Mouse (Mus musculus) neural tube, embryonic 14.5 days (tissue): ENCODE measurements at regions not wholly inside any gene's neighbourhood (a gene's known extent, or its start where the extent isn't known, plus 50 kb on each side); places are given as distances from the start of the nearest gene placed in this dataset.

Experiments
- ATAC-seq: fragments of 200-750 bp; cut with Nextera tagmentation; 2 replicates; pipeline ENCODE4 v1.8.0; 2017; ENCODE audit warnings: low read depth, mild to moderate bottlenecking, moderate TSS enrichment, moderate library complexity
- H3K27ac ChIP-seq: fragments of 300-500 bp; sonication (generic); 2 replicates; pipeline ENCODE4 v1.5.1; 2014; ENCODE audit warnings: low read depth, mild to moderate bottlenecking, control low read depth, low read length, moderate library complexity, mixed read lengths
- H3K27me3 ChIP-seq: fragments of 300-500 bp; sonication (generic); 2 replicates; pipeline ENCODE4 v1.6.1; 2014; ENCODE audit warnings: low read length; ENCODE audit not compliant: control insufficient read depth, insufficient read depth
- H3K36me3 ChIP-seq: fragments of 300-500 bp; sonication (generic); 2 replicates; pipeline ENCODE4 v1.6.1; 2014; ENCODE audit warnings: low read length, mixed read lengths; ENCODE audit not compliant: control insufficient read depth, insufficient read depth
- H3K4me1 ChIP-seq: fragments of 300-500 bp; sonication (generic); 2 replicates; pipeline ENCODE4 v1.6.1; 2014; ENCODE audit warnings: low read length; ENCODE audit not compliant: control insufficient read depth, insufficient read depth
- H3K4me2 ChIP-seq: fragments of 300-500 bp; sonication (generic); 2 replicates; pipeline ENCODE4 v1.6.1; 2014; ENCODE audit warnings: mild to moderate bottlenecking, low read depth, low read length, control low read depth
- H3K4me3 ChIP-seq: fragments of 300-500 bp; sonication (generic); 2 replicates; pipeline ENCODE4 v1.5.1; 2014; ENCODE audit warnings: low read depth, low read length, control low read depth, mixed read lengths
- H3K9ac ChIP-seq: fragments of 300-500 bp; sonication (generic); replicated peaks from 2 replicates; pipeline ENCODE4 v1.6.1; 2014; ENCODE audit warnings: low read depth, mild to moderate bottlenecking, control low read depth, low read length, mixed read lengths
- H3K9me3 ChIP-seq: fragments of 300-500 bp; sonication (generic); 2 replicates; pipeline ENCODE4 v1.6.1; 2016; ENCODE audit warnings: low read length; ENCODE audit not compliant: control insufficient read depth
- WGBS: fragments of 180-500 bp; shearing (Covaris S2); extraction: QIAGEN DNeasy Blood & Tissue Kit; methylation state at CpG from one replicate; pipeline ENCODE4 v1.1.7; 2014; 5-methylcytosine and 5-hydroxymethylcytosine counted together

- 33% methylated on average over 2 of the region's 2 CpGs for WGBS
- H3K27me3 ChIP-seq = no peaks in the 10 kb centered on the region
- H3K9ac ChIP-seq = no peak overlapping the region
- no peaks in the 10 kb centered on the region for H3K4me1 ChIP-seq
- no peaks in the 10 kb centered on the region for H3K9me3 ChIP-seq
- H3K27ac ChIP-seq = no peak overlapping the region
- H3K4me3 ChIP-seq = no peak overlapping the region
- no peaks in the 10 kb centered on the region for H3K36me3 ChIP-seq
- ATAC-seq = peak; percentile 69; the same call in 1 of the 2 replicates
- H3K4me2 ChIP-seq = no peak overlapping the region
Observed at GRCm38 (mm10) chr16:25478300-25478699, 191.7 kb downstream of the Tprg start.

GRCm38 (mm10) chr16:25483831-25484254 lies 197.2 kb downstream of the Tprg start:
- Histone ChIP-seq H3K36me3 (no peaks in the 10 kb centered on the region), H3K9ac (no peak overlapping the region), H3K9me3 (no peaks in the 10 kb centered on the region), H3K4me2 (no peak overlapping the region), H3K4me3 (no peak overlapping the region), H3K27me3 (no peaks in the 10 kb centered on the region), H3K4me1 (no peaks in the 10 kb centered on the region), H3K27ac (no peak overlapping the region)
- ATAC-seq = no peak
- WGBS = 65% methylated on average over 5 of the region's 5 CpGs

DNA sequence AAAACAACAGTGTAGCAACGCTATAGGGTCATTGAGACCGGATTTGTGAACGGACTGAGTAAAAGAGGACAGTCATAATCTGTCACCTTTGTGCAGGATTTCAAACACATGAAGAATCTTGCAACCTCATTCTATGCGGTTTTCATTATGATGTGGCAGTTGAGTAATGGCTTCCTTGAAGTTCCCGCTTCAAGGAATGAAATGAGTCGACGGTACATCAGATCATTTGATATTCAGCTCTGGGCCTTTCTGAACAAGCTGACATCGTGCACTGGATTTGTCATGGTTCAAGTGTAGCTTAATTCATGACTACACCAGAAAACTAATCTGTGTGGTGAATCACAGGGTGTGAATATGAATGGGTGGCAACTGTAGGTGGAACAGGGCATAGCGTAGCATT lies 198.4 kb downstream of the Tprg start:
- ATAC-seq = no peak
- Histone ChIP-seq H3K4me2 (no peak overlapping the region), H3K4me3 (no peak overlapping the region), H3K36me3 (no peaks in the 10 kb centered on the region), H3K9ac (no peak overlapping the region), H3K27me3 (no peaks in the 10 kb centered on the region), H3K9me3 (no peaks in the 10 kb centered on the region), H3K4me1 (no peaks in the 10 kb centered on the region), H3K27ac (no peak overlapping the region)
- 85% methylated on average over 9 of the region's 9 CpGs for WGBS

GRCm38 (mm10) chr16:25486477-25487094 lies 197.0 kb upstream of the Trp63 start:
- no peak overlapping the region for H3K9ac ChIP-seq
- 94% methylated on average over 4 of the region's 4 CpGs for WGBS
- no peak overlapping the region for H3K4me3 ChIP-seq
- H3K27me3 ChIP-seq = no peaks in the 10 kb centered on the region
- no peaks in the 10 kb centered on the region for H3K4me1 ChIP-seq
- H3K36me3 ChIP-seq = no peaks in the 10 kb centered on the region
- H3K4me2 ChIP-seq = no peak overlapping the region
- no peaks in the 10 kb centered on the region for H3K9me3 ChIP-seq
- no peak overlapping the region for H3K27ac ChIP-seq
- no peak for ATAC-seq

- ATAC-seq = no peak
- Histone ChIP-seq H3K27me3 (no peaks in the 10 kb centered on the region), H3K36me3 (no peaks in the 10 kb centered on the region), H3K4me2 (no peak overlapping the region), H3K9me3 (no peaks in the 10 kb centered on the region), H3K9ac (no peak overlapping the region), H3K27ac (no peak overlapping the region), H3K4me1 (no peaks in the 10 kb centered on the region), H3K4me3 (no peak overlapping the region)
- WGBS = 75% methylated on average over 3 of the region's 3 CpGs
Observed at GRCm38 (mm10) chr16:25490847-25491246, 192.7 kb upstream of the Trp63 start.

- no peaks in the 10 kb centered on the region for H3K9me3 ChIP-seq
- no peaks in the 10 kb centered on the region for H3K27me3 ChIP-seq
- ATAC-seq = no peak
Observed at GRCm38 (mm10) chr16:25494153-25494552, 189.4 kb upstream of the Trp63 start.

DNA sequence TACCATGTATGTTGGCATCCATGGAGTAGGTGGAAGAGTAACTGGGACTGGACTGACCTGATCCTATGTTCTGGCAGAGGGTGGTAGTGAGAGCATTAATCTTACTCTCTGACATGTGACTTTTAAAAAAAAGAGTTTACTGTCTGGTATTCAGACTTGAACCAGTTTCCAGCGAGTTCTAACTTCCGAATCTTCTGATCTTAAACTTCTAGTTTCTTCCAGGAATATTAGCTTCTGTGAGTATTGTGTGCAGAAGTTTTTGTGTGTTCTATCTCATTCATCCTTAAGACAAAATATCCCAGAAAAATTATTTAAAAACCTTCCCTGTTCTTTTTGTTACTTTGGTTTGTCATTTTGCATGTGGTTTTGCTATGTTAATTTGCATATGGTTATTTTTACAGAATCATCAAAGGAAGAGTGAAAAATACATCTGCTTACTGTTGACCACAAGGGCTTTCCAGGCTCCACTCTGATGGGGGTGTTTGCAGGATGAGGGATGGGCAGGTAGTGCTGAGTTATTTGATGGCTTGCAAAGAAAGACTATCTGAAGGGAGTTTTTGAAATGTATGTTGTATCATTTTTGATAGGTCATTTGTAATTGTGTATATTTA lies 187.9 kb upstream of the Trp63 start:
- H3K9me3 ChIP-seq = no peaks in the 10 kb centered on the region
- H3K27me3 ChIP-seq = no peaks in the 10 kb centered on the region
- ATAC-seq = no peak
- no peak overlapping the region for H3K4me2 ChIP-seq
- no peak overlapping the region for H3K4me3 ChIP-seq
- WGBS = 97% methylated on average over 2 of the region's 2 CpGs
- no peak overlapping the region for H3K27ac ChIP-seq
- H3K4me1 ChIP-seq = no peaks in the 10 kb centered on the region
- no peaks in the 10 kb centered on the region for H3K36me3 ChIP-seq
- no peak overlapping the region for H3K9ac ChIP-seq

More at GRCm38 (mm10) chr16:25494153-25494552, 189.4 kb upstream of the Trp63 start:
- Histone ChIP-seq H3K36me3 (no peaks in the 10 kb centered on the region), H3K4me2 (no peak overlapping the region), H3K4me3 (no peak overlapping the region), H3K9ac (no peak overlapping the region), H3K27ac (no peak overlapping the region), H3K4me1 (no peaks in the 10 kb centered on the region)
- 93% methylated on average over 3 of the region's 3 CpGs for WGBS

- no peak overlapping the region for H3K27ac ChIP-seq
- H3K36me3 ChIP-seq = no peaks in the 10 kb centered on the region
- no peaks in the 10 kb centered on the region for H3K4me1 ChIP-seq
- H3K9me3 ChIP-seq = no peaks in the 10 kb centered on the region
- no peak overlapping the region for H3K4me2 ChIP-seq
- H3K9ac ChIP-seq = no peak overlapping the region
- 40% methylated on average over 3 of the region's 3 CpGs for WGBS
- no peaks in the 10 kb centered on the region for H3K27me3 ChIP-seq
- no peak overlapping the region for H3K4me3 ChIP-seq
- ATAC-seq = no peak
Observed at GRCm38 (mm10) chr16:25504829-25505228, 178.7 kb upstream of the Trp63 start.

GRCm38 (mm10) chr16:25517114-25517868 lies 166.3 kb upstream of the Trp63 start:
- Histone ChIP-seq H3K9ac (no peak overlapping the region), H3K4me1 (no peaks in the 10 kb centered on the region), H3K36me3 (no peaks in the 10 kb centered on the region), H3K4me2 (no peak overlapping the region), H3K27me3 (no peaks in the 10 kb centered on the region), H3K9me3 (no peaks in the 10 kb centered on the region), H3K4me3 (no peak overlapping the region), H3K27ac (no peak overlapping the region)
- 65% methylated on average over 3 of the region's 7 CpGs for WGBS
- ATAC-seq = no peak
